Mouse (Mus musculus) adrenal gland, adult 8-10 months (tissue): ENCODE results near the gene Cep68. TPM values are rescaled to one million over a fixed set of nuclear protein-coding genes. Genes with fewer than 3 reads are reported as not detected.
"Not testable (repeated sequence)": the region's sequence is repeated elsewhere in the genome, so short reads cannot be mapped to it uniquely, and the experiment has no call there.

ENCODE experiments used
- DNase-seq: peaks from one replicate; pipeline ENCODE4 v3.0.0; 2022
- total RNA-seq, 4 experiments: library from RNA; stranded (reverse); gene quantifications; 2 replicates each; pipeline ENCODE4 v1.2.4; 2022

Gene Cep68
- total RNA-seq, 4 experiments from 2014 or later, result 19.4 to 27.5 (median 26.4) TPM

DNA sequence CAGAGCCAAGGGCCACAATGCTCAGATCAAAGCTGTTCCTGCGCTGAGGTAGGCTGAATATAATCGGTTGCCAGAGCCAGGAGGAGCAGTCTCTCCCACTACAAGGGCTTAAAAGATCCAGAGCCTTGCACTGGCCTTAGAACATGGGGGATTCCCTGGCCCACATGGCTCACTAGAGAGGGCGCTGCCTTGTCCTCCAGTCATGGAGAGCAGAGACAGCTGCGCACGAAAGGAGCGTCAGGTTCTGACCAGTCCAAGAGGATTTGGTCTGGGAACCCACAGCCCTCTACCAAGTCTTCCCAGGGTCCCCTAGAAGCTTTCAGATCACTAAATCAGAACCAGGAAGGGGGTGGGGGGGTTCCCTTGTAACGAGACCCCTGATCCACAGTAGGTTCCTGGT is 7.9 kb downstream of the Cep68 start:
- no peak for DNase-seq

DNA sequence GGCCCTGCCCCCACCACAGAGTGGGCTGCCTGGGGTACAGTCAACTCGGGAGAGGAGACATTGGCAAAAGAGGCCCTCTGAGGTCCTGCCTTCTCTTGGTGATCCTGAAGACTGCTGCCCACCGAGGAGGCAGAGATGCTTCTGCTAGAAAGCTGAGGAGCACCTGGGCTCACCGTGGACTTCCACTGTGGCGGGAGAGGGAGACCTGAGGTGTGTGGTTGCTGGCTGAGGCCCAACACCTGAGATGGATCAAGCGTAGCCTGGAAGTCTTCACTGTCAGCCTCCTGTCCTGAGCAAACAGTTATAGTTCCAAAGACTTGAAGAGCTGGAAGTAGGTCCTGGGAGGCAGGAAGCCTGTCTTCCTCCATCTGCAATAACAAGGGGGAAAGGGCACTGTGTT is 8.9 kb downstream of the Cep68 start:
- no peak for DNase-seq

- no peak for DNase-seq
These were observed 9.9 kb downstream of the Cep68 start for GRCm38 (mm10) chr11:20239279-20239861.

- no peak for DNase-seq
These were observed 11.3 kb downstream of the Cep68 start for GRCm38 (mm10) chr11:20237976-20238375.

DNA sequence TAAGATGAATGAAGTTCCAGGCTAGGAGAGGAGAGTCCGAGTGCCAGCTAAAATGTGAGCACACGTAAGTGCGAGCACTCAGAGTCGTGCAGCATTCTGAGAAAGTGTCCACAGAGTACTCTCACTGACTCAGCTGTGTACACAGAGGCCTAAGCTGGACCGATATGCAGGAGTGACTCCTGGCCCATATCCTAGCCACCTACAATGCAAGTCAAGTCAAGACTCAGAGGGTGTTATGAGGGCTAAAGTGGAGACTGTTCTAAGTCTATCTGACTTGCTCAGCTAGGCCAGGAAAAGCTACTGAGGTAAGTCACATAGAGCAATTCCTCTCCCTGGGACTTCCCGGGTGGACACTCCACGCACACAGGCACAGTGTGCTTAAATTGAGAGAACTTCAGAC is 12.2 kb downstream of the Cep68 start:
- no peak for DNase-seq

GRCm38 (mm10) chr11:20234233-20234632 is 15.0 kb downstream of the Cep68 start:
- DNase-seq, result no peak

DNA sequence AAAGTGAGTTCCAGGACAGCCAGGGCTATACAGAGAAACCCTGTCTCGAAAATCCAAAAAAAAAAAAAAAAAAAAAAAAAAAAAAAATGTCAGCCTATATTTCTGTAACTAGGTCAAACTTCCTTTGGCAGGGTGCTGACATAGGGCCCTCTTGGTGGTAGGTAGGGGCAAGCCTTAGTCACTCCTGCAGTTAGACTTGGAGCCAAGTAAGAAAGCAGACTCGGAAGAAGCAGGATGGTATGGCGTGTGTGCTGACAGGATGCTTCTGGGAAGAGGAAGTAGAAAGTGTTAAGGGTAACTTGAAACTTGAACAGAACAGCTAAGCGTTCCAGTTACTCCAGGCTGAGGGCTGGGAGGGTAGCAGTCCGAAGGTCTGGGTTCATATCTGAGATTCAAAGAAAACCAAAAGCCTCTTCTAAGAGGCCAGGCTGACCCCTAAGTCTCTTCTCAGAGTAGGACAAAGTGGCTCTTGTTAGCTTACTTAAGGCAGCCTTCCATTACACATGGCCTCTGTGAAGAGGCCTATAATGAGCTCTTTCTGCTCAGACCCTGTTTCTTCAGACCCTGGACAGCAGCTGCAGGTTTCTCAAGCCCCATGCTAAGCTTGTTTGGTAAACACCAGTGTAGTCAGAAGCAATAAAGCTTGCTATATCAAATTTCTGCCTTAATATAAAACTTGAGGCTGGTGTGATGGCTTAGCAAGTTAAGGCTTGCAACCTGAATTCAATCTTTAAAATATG is 17.0 kb downstream of the Cep68 start:
- no peak for DNase-seq

- DNase-seq, result peak; percentile 47
These were observed 17.9 kb downstream of the Cep68 start for GRCm38 (mm10) chr11:20231128-20231878.

- DNase-seq, result no peak
These were observed 18.9 kb downstream of the Cep68 start for GRCm38 (mm10) chr11:20230286-20230685.

- no peak for DNase-seq
These were observed 19.9 kb downstream of the Cep68 start for GRCm38 (mm10) chr11:20229311-20229710.

DNA sequence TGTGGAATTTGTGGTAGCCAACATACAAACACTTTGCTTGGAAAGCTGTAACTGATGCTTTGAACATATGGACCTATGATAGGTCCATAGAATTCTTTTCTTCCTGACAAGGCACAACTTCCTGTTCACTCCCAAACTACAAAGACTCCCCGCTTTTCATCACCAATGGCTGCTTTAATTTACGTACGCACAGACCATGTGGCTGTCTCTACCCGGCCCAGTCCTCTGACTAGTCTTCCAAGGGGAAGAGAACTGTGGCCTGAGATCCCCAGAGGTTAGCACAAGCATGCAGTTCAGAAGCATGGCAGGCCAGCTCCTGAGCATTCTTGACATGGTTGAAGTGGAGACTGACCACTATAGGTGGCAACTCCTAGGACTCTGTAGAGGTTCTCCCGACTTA is 20.6 kb downstream of the Cep68 start:
- DNase-seq, result no peak

DNA sequence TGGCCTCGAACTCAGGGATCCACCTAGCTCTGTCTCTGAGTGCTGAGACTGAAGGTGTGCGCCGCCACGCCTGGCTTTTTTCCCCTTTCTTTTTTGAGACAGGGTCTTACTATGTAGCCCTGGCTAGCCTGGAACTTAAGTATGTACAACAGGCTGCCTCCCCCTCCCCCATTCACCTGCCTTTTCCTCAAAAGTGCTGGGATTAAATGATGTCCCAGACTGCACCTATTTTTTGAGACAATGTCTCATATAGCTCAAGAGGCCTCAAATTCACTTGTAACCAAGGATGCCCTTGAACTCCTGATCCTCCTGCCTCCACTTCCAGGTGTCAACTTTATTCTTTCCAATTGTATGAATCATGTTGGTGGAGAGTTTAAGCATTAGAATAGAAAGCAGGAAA is 23.3 kb downstream of the Cep68 start:
- no peak for DNase-seq

DNA sequence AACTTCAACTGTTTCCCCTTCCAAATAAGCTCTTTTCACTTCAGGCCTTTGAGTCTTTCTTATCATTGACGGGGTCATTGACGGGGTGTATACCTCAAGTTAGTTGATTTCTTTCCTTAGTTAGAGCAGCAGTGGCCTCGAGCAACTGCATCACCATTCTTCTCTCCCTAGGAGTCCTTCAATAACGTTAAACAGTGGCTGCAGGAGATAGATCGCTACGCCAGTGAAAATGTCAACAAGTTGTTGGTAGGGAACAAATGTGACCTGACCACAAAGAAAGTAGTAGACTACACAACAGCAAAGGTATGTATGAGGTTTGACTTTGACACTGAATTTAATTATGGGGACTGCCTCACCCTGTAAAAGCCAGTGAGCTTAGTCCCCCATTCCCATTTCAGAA is 25.0 kb downstream of the Cep68 start:
- no peak for DNase-seq

DNA sequence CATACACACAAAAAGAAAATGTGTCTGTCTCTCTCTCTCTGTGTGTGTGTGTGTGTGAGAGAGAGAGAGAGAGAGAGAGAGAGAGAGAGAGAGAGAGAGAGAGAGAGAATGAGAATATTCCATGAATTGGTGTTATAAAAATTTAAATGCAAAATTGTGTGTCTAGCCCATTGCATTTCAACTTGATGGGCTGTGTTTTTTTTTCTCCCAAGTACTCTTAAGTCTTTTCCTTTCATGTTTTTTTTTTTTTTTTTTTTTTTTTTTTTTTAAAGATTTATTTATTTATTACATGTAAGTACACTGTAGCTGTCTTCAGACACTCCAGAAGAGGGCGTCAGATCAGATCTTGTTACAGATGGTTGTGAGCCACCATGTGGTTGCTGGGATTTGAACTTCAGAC is 27.6 kb downstream of the Cep68 start:
- not testable (repeated sequence) for DNase-seq

- no peak for DNase-seq
These were observed 32.0 kb downstream of the Cep68 start for GRCm38 (mm10) chr11:20217227-20217626.

DNA sequence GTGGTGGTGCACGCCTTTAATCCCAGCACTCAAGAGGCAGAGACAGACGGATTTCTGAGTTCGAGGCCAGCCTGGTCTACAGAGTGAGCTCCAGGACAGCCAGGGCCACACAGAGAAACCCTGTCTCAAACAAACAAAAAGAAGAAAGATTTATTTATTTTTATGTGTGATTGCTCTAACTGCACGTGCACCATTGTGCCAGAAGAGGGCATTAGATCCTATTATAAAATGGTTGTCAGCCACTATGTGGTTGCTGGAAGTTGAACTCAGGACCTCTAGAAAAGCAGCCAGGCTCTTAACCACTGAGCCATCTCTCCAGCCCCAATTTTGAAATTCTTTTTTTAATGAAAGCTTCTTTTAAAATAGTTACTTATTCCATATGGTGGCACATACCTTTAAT is 32.8 kb downstream of the Cep68 start:
- no peak for DNase-seq

DNA sequence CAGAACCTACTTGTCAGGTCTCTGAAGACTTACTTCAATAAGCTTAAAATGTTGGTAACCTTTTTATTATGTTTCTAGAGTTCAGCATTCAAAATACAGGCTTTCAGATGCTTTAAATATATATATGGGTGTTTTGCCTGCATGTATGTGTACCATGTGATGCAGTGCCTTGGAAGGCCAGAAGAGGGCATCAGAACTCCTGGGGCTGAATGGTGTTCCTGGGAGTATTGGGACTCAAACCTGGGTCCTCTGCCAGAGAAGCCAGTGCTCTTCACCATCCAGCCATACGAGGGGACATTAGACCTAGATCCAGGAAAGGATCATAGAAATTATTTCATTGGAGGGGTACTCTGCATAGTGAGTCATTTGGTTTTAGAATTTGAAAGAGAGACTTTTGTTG is 34.5 kb downstream of the Cep68 start:
- no peak for DNase-seq

- no peak for DNase-seq
These were observed 37.4 kb downstream of the Cep68 start for GRCm38 (mm10) chr11:20211838-20212237.

DNA sequence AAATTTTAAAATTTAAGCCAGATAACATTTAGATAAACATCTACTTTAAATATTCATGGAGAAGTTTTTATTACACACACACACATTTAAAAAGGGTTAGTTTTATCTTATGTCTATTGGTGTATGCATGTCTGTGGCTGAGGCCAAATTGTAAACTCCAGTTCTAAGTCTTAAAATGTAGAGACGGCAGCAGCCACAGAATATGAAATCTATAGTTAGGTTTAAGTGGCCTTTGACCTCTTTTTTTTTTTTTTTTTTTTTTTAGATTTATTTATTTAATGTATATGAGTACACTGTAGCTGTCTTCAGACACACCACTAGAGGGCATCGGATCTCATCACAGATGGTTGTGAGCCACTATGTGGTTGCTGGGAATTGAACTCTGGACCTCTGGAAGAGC is 41.6 kb downstream of the Cep68 start:
- no peak for DNase-seq

DNA sequence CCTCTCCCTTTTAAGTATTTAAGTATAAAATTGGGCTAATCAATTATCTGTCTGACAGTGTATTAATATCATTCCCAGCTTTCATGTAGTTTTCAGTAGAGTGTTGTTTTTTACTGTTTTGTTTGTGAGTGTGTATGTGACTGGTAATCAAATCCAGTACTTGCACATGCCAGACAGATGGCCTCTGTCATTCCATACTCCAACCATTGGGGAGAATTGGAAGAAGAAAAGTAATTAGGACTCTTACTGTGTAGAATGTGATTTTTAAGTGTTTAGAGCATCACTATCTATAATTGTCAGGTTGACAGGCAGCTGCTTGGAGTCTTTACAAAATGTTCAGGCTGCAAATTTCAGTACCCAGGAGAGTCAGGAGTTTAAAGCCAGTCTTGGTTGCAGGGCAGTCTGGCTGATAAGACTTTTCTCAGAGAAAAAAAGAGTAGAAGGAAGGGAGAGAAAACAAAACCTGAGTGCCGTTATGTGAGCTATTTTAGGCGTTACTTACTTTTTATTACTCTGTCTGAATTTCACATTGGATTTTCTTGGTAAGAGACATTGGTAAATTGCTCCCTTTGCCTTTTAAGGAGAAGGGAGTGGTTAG is 42.5 kb downstream of the Cep68 start:
- DNase-seq, result no peak

- no peak for DNase-seq
These were observed 43.7 kb downstream of the Cep68 start for GRCm38 (mm10) chr11:20205538-20205937.

GRCm38 (mm10) chr11:20204870-20205446 is 44.3 kb downstream of the Cep68 start:
- no peak for DNase-seq

DNA sequence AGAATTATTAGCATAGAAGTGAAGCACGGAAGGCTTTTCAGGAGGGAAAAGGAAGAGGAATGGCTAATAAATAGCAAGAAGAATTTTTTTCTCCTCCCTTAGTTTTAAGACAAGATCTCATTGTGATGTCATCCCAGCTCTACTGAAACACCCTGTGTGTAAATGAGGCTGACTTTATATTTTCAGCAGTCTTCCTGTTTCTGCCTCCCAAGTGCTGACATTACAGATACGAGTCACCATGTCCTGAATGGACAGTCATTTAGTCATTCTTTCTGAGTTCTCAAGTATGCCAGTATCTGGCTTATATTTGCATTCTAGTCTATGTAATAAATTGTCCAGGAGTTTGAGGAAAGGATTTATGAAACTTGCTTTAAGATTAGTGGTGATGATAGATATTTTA is 44.9 kb downstream of the Cep68 start:
- no peak for DNase-seq
